Comparison of ENCODE assay signal across 12 mouse cellular contexts in genomic region chr14:62585338-62585737, GRCm38 (mm10). TPM values are rescaled to one million over a fixed set of nuclear protein-coding genes. Genes with fewer than 3 reads are reported as not detected.
DNase-seq lines count a peak whose midpoint lies in the region; ATAC-seq lines count a peak whose summit lies in the region.
"Had no signal": no experiment of that assay in that cellular context is flagged by ENCODE, and none has a peak within 500 bp of the region (broad histone marks: within the 10 kb centered on the region; RNA-seq: fewer than 3 reads in every experiment).

No protein-coding gene starts in this region.

- no peaks in the 10 kb centered on the region for H3K27me3 ChIP-seq in midbrain, embryonic 11.5 days (ENCODE audit: control insufficient read depth, insufficient read depth, low read length)
- no peaks in the 10 kb centered on the region for H3K27me3 ChIP-seq in liver, embryonic 11.5 days (replicated peaks; ENCODE audit: control insufficient read depth, insufficient read depth, low read length)
- H3K27me3 ChIP-seq: limb, embryonic 15.5 days had no signal

- peak overlapping the region; percentile 42; the same call in 1 of the 2 replicates for H3K27ac ChIP-seq in midbrain, embryonic 11.5 days (ENCODE audit: low read depth, low read length)
- H3K27ac ChIP-seq in liver, embryonic 11.5 days (ENCODE audit: low read depth, low read length): no peak overlapping the region
- H3K27ac ChIP-seq: limb, embryonic 15.5 days had no signal

- no peak overlapping the region for H3K4me2 ChIP-seq in midbrain, embryonic 11.5 days
- H3K4me2 ChIP-seq in liver, embryonic 11.5 days: no peak overlapping the region
- H3K4me2 ChIP-seq: limb, embryonic 15.5 days had no signal

- ATAC-seq in frontal cortex, adult (ENCODE audit: low TSS enrichment): 0 out of 2 replicates have a peak, but pooled peaks have one; percentile 27
- ATAC-seq in midbrain, embryonic 11.5 days (ENCODE audit: low FRiP score): peak; percentile 65
- ATAC-seq in liver, embryonic 11.5 days (replicated peaks; ENCODE audit: low FRiP score): no peak

- H3K9ac ChIP-seq in midbrain, embryonic 11.5 days (ENCODE audit: low read length): no peak overlapping the region
- H3K9ac ChIP-seq in liver, embryonic 11.5 days (ENCODE audit: low read depth, low read length): no peak overlapping the region
- H3K9ac ChIP-seq: limb, embryonic 15.5 days had no signal

- H3K9me3 ChIP-seq in midbrain, embryonic 11.5 days (ENCODE audit: control insufficient read depth, low read length): no peaks in the 10 kb centered on the region
- H3K9me3 ChIP-seq in liver, embryonic 11.5 days (ENCODE audit: control insufficient read depth, low read length): no peaks in the 10 kb centered on the region
- H3K9me3 ChIP-seq: limb, embryonic 15.5 days had no signal

- DNase-seq in frontal cortex, postnatal 25 days (ENCODE audit: low spot score in 2 of 2): no peak
- peak; percentile 58 to 70 for DNase-seq in right cerebral cortex, postnatal 10 days (ENCODE audit: low spot score in 2 of 2)
- no peak for DNase-seq in right cerebral cortex, postnatal 14 days
- DNase-seq in midbrain, embryonic 11.5 days (ENCODE audit: low spot score, missing footprints): no peak
- no peak for DNase-seq in liver, embryonic 11.5 days (ENCODE audit: low spot score)
- no peak for DNase-seq in right cerebral cortex, adult 2 months (ENCODE audit: low spot score in 2 of 2)
- no peak for DNase-seq in cerebellum, postnatal 10 days
- DNase-seq: heart, adult 18-20 months; lung, postnatal 14 days had no signal

- H3K4me3 ChIP-seq in midbrain, embryonic 11.5 days (ENCODE audit: low read depth, low read length): no peak overlapping the region
- no peak overlapping the region for H3K4me3 ChIP-seq in liver, embryonic 11.5 days (ENCODE audit: low read depth, low read length)
- H3K4me3 ChIP-seq: limb, embryonic 15.5 days had no signal

- H3K4me1 ChIP-seq in midbrain, embryonic 11.5 days (ENCODE audit: control insufficient read depth, insufficient read depth, low read length): peaks cover 39% of the 10 kb centered on the region
- peaks cover 6% of the 10 kb centered on the region for H3K4me1 ChIP-seq in liver, embryonic 11.5 days (replicated peaks; ENCODE audit: control insufficient read depth, insufficient read depth, low read length)

- 10% methylated on average over 3 of the region's 3 CpGs for WGBS in midbrain, embryonic 11.5 days
- WGBS in liver, embryonic 11.5 days: 70% methylated on average over 3 of the region's 3 CpGs

- H3K36me3 ChIP-seq in midbrain, embryonic 11.5 days (ENCODE audit: control insufficient read depth, insufficient read depth, low read length): no peaks in the 10 kb centered on the region
- H3K36me3 ChIP-seq in liver, embryonic 11.5 days (ENCODE audit: control insufficient read depth, insufficient read depth, low read length): no peaks in the 10 kb centered on the region
- H3K36me3 ChIP-seq: limb, embryonic 15.5 days had no signal

RNA-seq across cellular contexts. Expression of gene Gm4131, which starts 18.6 kb away (rescaled TPM):
- not detected in 2 replicates for polyA plus RNA-seq in midbrain, embryonic 11.5 days (2014; fragmentation: Nextera tagmentation; extraction: Ambion mirVana)
- polyA plus RNA-seq in liver, embryonic 11.5 days (2014; fragmentation: Nextera tagmentation; extraction: Ambion mirVana): not detected in 2 replicates
- polyA plus RNA-seq: limb, embryonic 15.5 days; small intestine, adult 2 months had no signal

RNA-seq across cellular contexts. Expression of gene Fam124a, which starts 29.8 kb away (rescaled TPM):
- 2.6 and 3.4 TPM in 2 replicates for polyA plus RNA-seq in midbrain, embryonic 11.5 days (2014; fragmentation: Nextera tagmentation; extraction: Ambion mirVana)
- 2.6 and 2.9 TPM in 2 replicates for polyA plus RNA-seq in liver, embryonic 11.5 days (2014; fragmentation: Nextera tagmentation; extraction: Ambion mirVana)

Comparison
In these comparisons a context has a peak if more than half of its experiments do, and no peak if none do; other contexts are left out.
1. DNase-seq: peak in right cerebral cortex, postnatal 10 days (2 of 2); none in frontal cortex, postnatal 25 days (0 of 2), right cerebral cortex, postnatal 14 days (single experiment), midbrain, embryonic 11.5 days (single experiment), liver, embryonic 11.5 days (single experiment), right cerebral cortex, adult 2 months (0 of 2) and cerebellum, postnatal 10 days (0 of 2).